In genomic region chr12:41484689-41485511, GRCm38 (mm10) we compare ENCODE assay signal across 8 mouse cellular contexts. TPM values are rescaled to one million over a fixed set of nuclear protein-coding genes. Genes with fewer than 3 reads are reported as not detected.
A peak's percentile ranks its signal among the peaks of the same experiment; 100 is the strongest.
DNase-seq lines count a peak whose midpoint lies in the region; ATAC-seq lines count a peak whose summit lies in the region.

No protein-coding gene starts in this region.

- 41% methylated on average over 16 of the region's 16 CpGs for WGBS in heart, embryonic 11.5 days (ENCODE audit: insufficient replicate concordance)
- 42% methylated on average over 16 of the region's 16 CpGs for WGBS in forebrain, embryonic 10.5 days
- 46% methylated on average over 16 of the region's 16 CpGs for WGBS in midbrain, embryonic 10.5 days
- 25% methylated on average over 16 of the region's 16 CpGs for WGBS in stomach, embryonic 15.5 days

- H3K9ac ChIP-seq in heart, embryonic 11.5 days (ENCODE audit: low read depth, low read length) = peak overlapping the region; percentile 40; the same call in 1 of the 2 replicates
- peak overlapping the region; percentile 9; the same call in 1 of the 2 replicates for H3K9ac ChIP-seq in stomach, embryonic 15.5 days

- H3K27ac ChIP-seq in heart, embryonic 11.5 days (ENCODE audit: low read depth, low read length) = no peak overlapping the region
- H3K27ac ChIP-seq in forebrain, embryonic 10.5 days = peak overlapping the region; percentile 82
- H3K27ac ChIP-seq in midbrain, embryonic 10.5 days (replicated peaks) = peak overlapping the region; percentile 84
- H3K27ac ChIP-seq in stomach, embryonic 15.5 days = no peak overlapping the region

- peak overlapping the region; percentile 65 for H3K4me2 ChIP-seq in heart, embryonic 11.5 days
- H3K4me2 ChIP-seq in stomach, embryonic 15.5 days = peak overlapping the region; percentile 49

- H3K36me3 ChIP-seq in heart, embryonic 11.5 days (ENCODE audit: control insufficient read depth, insufficient read depth, low read length) = no peaks in the 10 kb centered on the region
- no peaks in the 10 kb centered on the region for H3K36me3 ChIP-seq in forebrain, embryonic 10.5 days (replicated peaks)
- H3K36me3 ChIP-seq in midbrain, embryonic 10.5 days = no peaks in the 10 kb centered on the region
- no peaks in the 10 kb centered on the region for H3K36me3 ChIP-seq in stomach, embryonic 15.5 days

- no peaks in the 10 kb centered on the region for H3K27me3 ChIP-seq in heart, embryonic 11.5 days (ENCODE audit: control insufficient read depth, insufficient read depth, low read length)
- H3K27me3 ChIP-seq in forebrain, embryonic 10.5 days (ENCODE audit: poor library complexity, severe bottlenecking) = peaks cover 7% of the 10 kb centered on the region; the same call in 1 of the 2 replicates
- no peaks in the 10 kb centered on the region for H3K27me3 ChIP-seq in midbrain, embryonic 10.5 days (ENCODE audit: low read depth, poor library complexity, severe bottlenecking)
- no peaks in the 10 kb centered on the region for H3K27me3 ChIP-seq in stomach, embryonic 15.5 days (replicated peaks)

- DNase-seq in heart, adult 9 months (ENCODE audit: low spot score in 2 of 2) = no peak
- DNase-seq in forebrain, embryonic 10.5 days (ENCODE audit: extremely low spot score, low spot score) = peak; percentile 14
- DNase-seq in layer of hippocampus, adult 8-10 months (ENCODE audit: low spot score in 2 of 2) = peak; percentile 40 to 50
- DNase-seq in midbrain, embryonic 10.5 days (ENCODE audit: low spot score) = peak; percentile 25

- no peak for ATAC-seq in heart, embryonic 11.5 days (replicated peaks; ENCODE audit: insufficient number of reproducible peaks, low FRiP score, low TSS enrichment)
- peak; percentile 29 for ATAC-seq in activated CD4-positive, CD25-positive, alpha-beta regulatory T cell, adult 4 months
- ATAC-seq in stomach, embryonic 15.5 days (ENCODE audit: insufficient read depth, low FRiP score, low read depth) = no peak
- ATAC-seq in monocyte, adult 5-6 weeks (replicated peaks; ENCODE audit: insufficient number of reproducible peaks, low FRiP score, low TSS enrichment, poor library complexity, severe bottlenecking) = no peak

- H3K4me1 ChIP-seq in heart, embryonic 11.5 days (ENCODE audit: control insufficient read depth, insufficient read depth, low read length) = 0 out of 2 replicates have a peak, but pooled peaks cover 4% of the 10 kb centered on the region
- peaks cover 38% of the 10 kb centered on the region for H3K4me1 ChIP-seq in forebrain, embryonic 10.5 days
- peaks cover 38% of the 10 kb centered on the region for H3K4me1 ChIP-seq in midbrain, embryonic 10.5 days
- H3K4me1 ChIP-seq in stomach, embryonic 15.5 days = no peaks in the 10 kb centered on the region

- H3K4me3 ChIP-seq in heart, embryonic 11.5 days (ENCODE audit: low read depth, low read length) = peak overlapping the region; percentile 35
- peak overlapping the region; percentile 50 for H3K4me3 ChIP-seq in forebrain, embryonic 10.5 days
- H3K4me3 ChIP-seq in midbrain, embryonic 10.5 days = peak overlapping the region; percentile 56
- H3K4me3 ChIP-seq in stomach, embryonic 15.5 days (replicated peaks) = peak overlapping the region; percentile 37

- H3K9me3 ChIP-seq in heart, embryonic 11.5 days (replicated peaks; ENCODE audit: control insufficient read depth, low read length) = no peaks in the 10 kb centered on the region
- no peaks in the 10 kb centered on the region for H3K9me3 ChIP-seq in forebrain, embryonic 10.5 days
- H3K9me3 ChIP-seq in midbrain, embryonic 10.5 days (replicated peaks) = no peaks in the 10 kb centered on the region
- H3K9me3 ChIP-seq in stomach, embryonic 15.5 days = no peaks in the 10 kb centered on the region

RNA-seq across cellular contexts. Expression of gene Lrrn3, which starts 1.3 kb away (rescaled TPM):
- polyA plus RNA-seq in heart, embryonic 11.5 days (2014; fragmentation: Nextera tagmentation; extraction: Ambion mirVana) = 5.1 and 6.4 TPM in 2 replicates
- polyA plus RNA-seq in activated CD4-positive, CD25-positive, alpha-beta regulatory T cell, adult 4 months (2017; shearing (Covaris generic)) = 1 to 10 TPM; 2.5 to 3.5 TPM
- 5.2 and 6.3 TPM in 2 replicates for polyA plus RNA-seq in forebrain, embryonic 10.5 days (2016; fragmentation: Nextera tagmentation; extraction: Ambion mirVana)
- 10 to 100 TPM; 53.5 to 72.9 (median 62.5) TPM for total RNA-seq in layer of hippocampus, adult 8-10 months (2022)
- 8.9 and 16.7 TPM in 2 replicates for polyA plus RNA-seq in midbrain, embryonic 10.5 days (2016; fragmentation: Nextera tagmentation; extraction: Ambion mirVana)
- 10.1 and 11.9 TPM in 2 replicates for polyA plus RNA-seq in stomach, embryonic 15.5 days (2015; fragmentation: Nextera tagmentation; extraction: Ambion mirVana)
- total RNA-seq in monocyte, adult 5-6 weeks (2017) = 0.32 to 6.4 TPM (median 1.7 TPM) in 3 replicates

Comparison
In these comparisons a context has a peak if more than half of its experiments do, and no peak if none do; other contexts are left out.
1. H3K27ac ChIP-seq: peak in forebrain, embryonic 10.5 days (single experiment) and midbrain, embryonic 10.5 days (single experiment); none in heart, embryonic 11.5 days (single experiment) and stomach, embryonic 15.5 days (single experiment).
2. DNase-seq: peak in forebrain, embryonic 10.5 days (single experiment), layer of hippocampus, adult 8-10 months (2 of 2) and midbrain, embryonic 10.5 days (single experiment); none in heart, adult 9 months (0 of 2).
3. Peak in every context shown above with its lines, with median percentiles within 50 percentile points of each other: H3K4me3 ChIP-seq.